Mouse (Mus musculus) liver, embryonic 16.5 days (tissue): ENCODE measurements around the gene Ppp1r14a. TPM values are rescaled to one million over a fixed set of nuclear protein-coding genes. Genes with fewer than 3 reads are reported as not detected.

ENCODE experiments used
- ATAC-seq: fragments of 200-750 bp; cut with Nextera tagmentation; 2 replicates; pipeline ENCODE4 v1.8.0; 2017; ENCODE audit warnings: low read depth, mild to moderate bottlenecking, moderate number of reproducible peaks, moderate library complexity
- H3K27ac ChIP-seq: fragments of 300-500 bp; sonication (generic); 2 replicates; pipeline ENCODE4 v1.5.1; 2014; ENCODE audit warnings: mild to moderate bottlenecking, low read length
- H3K27me3 ChIP-seq: fragments of 300-500 bp; sonication (generic); 2 replicates; pipeline ENCODE4 v1.6.1; 2014; ENCODE audit warnings: low read depth, low read length, mixed read lengths; ENCODE audit not compliant: control insufficient read depth, insufficient read depth
- H3K36me3 ChIP-seq: fragments of 300-500 bp; sonication (generic); 2 replicates; pipeline ENCODE4 v1.6.1; 2014; ENCODE audit warnings: mild to moderate bottlenecking; ENCODE audit not compliant: control insufficient read depth, insufficient read depth
- H3K4me1 ChIP-seq: fragments of 300-500 bp; sonication (generic); 2 replicates; pipeline ENCODE4 v1.6.1; 2014; ENCODE audit warnings: low read depth, low read length, mixed read lengths; ENCODE audit not compliant: control insufficient read depth
- H3K4me2 ChIP-seq: fragments of 300-500 bp; sonication (generic); 2 replicates; pipeline ENCODE4 v1.6.1; 2014; ENCODE audit warnings: low read depth, low read length, mixed read lengths
- H3K4me3 ChIP-seq: fragments of 300-500 bp; sonication (generic); 2 replicates; pipeline ENCODE4 v1.5.1; 2014; ENCODE audit warnings: low read depth, mild to moderate bottlenecking, low read length
- H3K9ac ChIP-seq: fragments of 300-500 bp; sonication (generic); 2 replicates; pipeline ENCODE4 v1.6.1; 2014; ENCODE audit warnings: low read depth, low read length
- H3K9me3 ChIP-seq: fragments of 300-500 bp; sonication (generic); replicated peaks from 2 replicates; pipeline ENCODE4 v1.6.1; 2016; ENCODE audit warnings: low read length; ENCODE audit not compliant: control insufficient read depth
- WGBS: fragments of 180-500 bp; shearing (Covaris S2); extraction: QIAGEN DNeasy Blood & Tissue Kit; methylation state at CpG from one replicate; pipeline ENCODE4 v1.1.7; 2014; ENCODE audit not compliant: insufficient replicate concordance; 5-methylcytosine and 5-hydroxymethylcytosine counted together
- polyA plus RNA-seq: library from polyadenylated mRNA; unstranded; fragments of >200 nt; fragmentation: Nextera tagmentation; extraction: Ambion mirVana; gene quantifications from 2 replicates; pipeline ENCODE4 v1.2.1, GENCODE M21; 2015

Ppp1r14a gene
- polyA plus RNA-seq, 1 experiment from 2014 or later: 2.5 TPM

- Histone ChIP-seq H3K27ac (no peak overlapping the region), H3K4me1 (peaks cover 10% of the 10 kb centered on the region), H3K36me3 (no peaks in the 10 kb centered on the region), H3K27me3 (peaks cover 4% of the 10 kb centered on the region), H3K9ac (no peak overlapping the region), H3K9me3 (no peaks in the 10 kb centered on the region), H3K4me3 (no peak overlapping the region), H3K4me2 (no peak overlapping the region)
- ATAC-seq: no peak
- WGBS: 48% methylated on average over 19 of the region's 19 CpGs
Measured at GRCm38 (mm10) chr7:29293131-29294065, 4.3 kb downstream of the Ppp1r14a start.

- WGBS: 60% methylated on average over 13 of the region's 13 CpGs
- no peak overlapping the region for H3K4me2 ChIP-seq
- H3K4me1 ChIP-seq: peaks cover 5% of the 10 kb centered on the region
- no peaks in the 10 kb centered on the region for H3K9me3 ChIP-seq
- H3K27ac ChIP-seq: no peak overlapping the region
- H3K36me3 ChIP-seq: no peaks in the 10 kb centered on the region
- peaks cover 4% of the 10 kb centered on the region for H3K27me3 ChIP-seq
- H3K4me3 ChIP-seq: no peak overlapping the region
- no peak for ATAC-seq
- H3K9ac ChIP-seq: no peak overlapping the region
Measured at GRCm38 (mm10) chr7:29294111-29294761, 5.1 kb downstream of the Ppp1r14a start.

GRCm38 (mm10) chr7:29295861-29296647 lies 6.9 kb downstream of the Ppp1r14a start:
- H3K27me3 ChIP-seq: no peaks in the 10 kb centered on the region
- H3K9me3 ChIP-seq: no peaks in the 10 kb centered on the region
- no peaks in the 10 kb centered on the region for H3K36me3 ChIP-seq
- H3K9ac ChIP-seq: no peak overlapping the region
- H3K4me2 ChIP-seq: no peak overlapping the region
- 74% methylated on average over 24 of the region's 24 CpGs for WGBS
- ATAC-seq: no peak
- H3K27ac ChIP-seq: no peak overlapping the region
- H3K4me1 ChIP-seq: peaks cover 3% of the 10 kb centered on the region
- no peak overlapping the region for H3K4me3 ChIP-seq

DNA sequence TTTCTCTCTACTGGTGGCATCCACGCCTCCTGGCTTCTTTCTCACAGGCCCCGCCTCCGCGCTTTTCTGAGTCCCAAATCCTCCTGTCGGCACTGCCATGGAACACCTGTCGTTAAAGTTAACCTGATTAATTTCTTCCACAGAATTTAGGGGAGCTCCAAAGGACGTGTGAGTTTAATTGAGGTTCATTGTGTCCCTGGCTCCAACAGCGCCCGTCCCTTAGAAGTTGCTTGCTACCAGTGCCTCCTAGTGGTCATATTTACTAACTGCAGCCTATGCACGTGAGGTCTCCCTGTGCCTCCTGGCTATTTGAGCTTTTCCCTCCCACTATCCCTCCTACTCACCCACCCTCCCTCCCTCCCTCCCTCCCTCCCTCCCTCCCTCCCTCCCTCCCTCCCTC lies 7.9 kb downstream of the Ppp1r14a start:
- no peaks in the 10 kb centered on the region; the same call in 1 of the 2 replicates for H3K4me1 ChIP-seq
- no peak for ATAC-seq
- H3K36me3 ChIP-seq: no peaks in the 10 kb centered on the region
- 13% methylated on average over 10 of the region's 10 CpGs for WGBS
- no peaks in the 10 kb centered on the region for H3K9me3 ChIP-seq
- peaks cover 2% of the 10 kb centered on the region; the same call in 1 of the 2 replicates for H3K27me3 ChIP-seq
- H3K27ac ChIP-seq: no peak overlapping the region
- no peak overlapping the region for H3K9ac ChIP-seq
- H3K4me2 ChIP-seq: no peak overlapping the region
- no peak overlapping the region for H3K4me3 ChIP-seq

DNA sequence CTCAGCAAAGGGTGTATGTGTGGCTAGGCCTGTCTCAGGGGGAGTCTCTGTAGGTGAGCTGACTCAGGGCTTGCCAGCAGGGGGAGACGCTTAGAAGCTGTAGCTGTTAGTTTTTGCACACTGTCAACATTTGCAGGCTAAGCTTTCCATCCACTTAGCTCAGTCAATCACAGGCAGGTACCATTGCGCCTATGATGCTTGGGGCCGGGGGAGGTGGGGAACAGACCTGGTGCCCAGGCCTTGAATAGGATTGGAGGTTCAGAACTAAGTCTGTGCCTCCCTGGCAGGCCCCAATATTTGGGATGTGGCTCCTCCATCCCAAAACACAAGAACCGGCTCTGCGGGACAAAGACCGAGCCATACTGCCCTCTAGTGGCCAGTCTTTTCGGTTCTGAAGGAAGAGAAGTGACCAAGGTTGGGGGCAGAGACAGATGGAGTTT lies 12.0 kb downstream of the Ppp1r14a start:
- H3K4me3 ChIP-seq: no peak overlapping the region
- no peaks in the 10 kb centered on the region for H3K9me3 ChIP-seq
- no peak overlapping the region for H3K27ac ChIP-seq
- H3K27me3 ChIP-seq: peaks cover 40% of the 10 kb centered on the region
- ATAC-seq: no peak
- no peaks in the 10 kb centered on the region for H3K36me3 ChIP-seq
- H3K4me1 ChIP-seq: peaks cover 13% of the 10 kb centered on the region
- 4% methylated on average over 7 of the region's 7 CpGs for WGBS
- H3K4me2 ChIP-seq: no peak overlapping the region
- H3K9ac ChIP-seq: no peak overlapping the region

DNA sequence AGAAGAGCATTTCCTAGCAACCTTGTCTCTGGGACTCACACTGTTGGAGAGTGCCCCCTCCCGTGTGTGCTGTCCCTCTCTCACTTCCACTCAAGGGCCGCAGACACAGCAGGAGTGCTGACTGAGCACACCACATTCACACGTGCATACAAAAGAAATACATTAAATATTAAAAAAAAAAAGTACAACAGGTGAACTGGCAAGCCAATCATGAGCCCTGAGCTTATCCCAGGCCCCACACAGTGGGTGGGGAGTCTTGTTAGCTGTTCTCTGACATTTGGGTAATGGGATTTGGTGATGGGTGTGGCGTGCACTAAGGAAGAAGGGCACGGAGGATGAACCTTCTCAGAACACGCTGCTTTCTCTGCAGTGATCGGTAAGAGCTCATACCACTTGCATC lies 13.5 kb downstream of the Ppp1r14a start:
- H3K36me3 ChIP-seq: no peaks in the 10 kb centered on the region
- WGBS: 49% methylated on average over 7 of the region's 7 CpGs
- peaks cover 42% of the 10 kb centered on the region for H3K27me3 ChIP-seq
- H3K9ac ChIP-seq: no peak overlapping the region
- no peak for ATAC-seq
- H3K4me2 ChIP-seq: no peak overlapping the region
- H3K4me1 ChIP-seq: peaks cover 21% of the 10 kb centered on the region
- no peak overlapping the region for H3K4me3 ChIP-seq
- no peaks in the 10 kb centered on the region for H3K9me3 ChIP-seq
- H3K27ac ChIP-seq: no peak overlapping the region

- Histone ChIP-seq H3K4me1 (peaks cover 30% of the 10 kb centered on the region), H3K27ac (no peak within 1 kb of the TSS), H3K9me3 (no peaks in the 10 kb centered on the region), H3K27me3 (peaks cover 54% of the 10 kb centered on the region), H3K4me2 (peak within 1 kb of the TSS; percentile 70), H3K9ac (0 out of 2 replicates have a peak within 1 kb of the TSS, but pooled peaks have one; percentile 16), H3K36me3 (no peaks in the 10 kb centered on the region), H3K4me3 (peak within 1 kb of the TSS; percentile 52)
- ATAC-seq: peak; percentile 76
- 1% methylated on average over 58 of the region's 67 CpGs for WGBS
Measured at GRCm38 (mm10) chr7:29303738-29304462, 14.8 kb downstream of the Ppp1r14a start, which contains the start of gene Dpf1. TSS of gene Dpf1 (plus strand) at chr7:29303951.
